Mouse (Mus musculus): Measurements from ENCODE around the gene Olfr825.
"Not testable (repeated sequence)": the region's sequence is repeated elsewhere in the genome, so short reads cannot be mapped to it uniquely, and the experiment has no call there.

Olfr825 gene

DNA sequence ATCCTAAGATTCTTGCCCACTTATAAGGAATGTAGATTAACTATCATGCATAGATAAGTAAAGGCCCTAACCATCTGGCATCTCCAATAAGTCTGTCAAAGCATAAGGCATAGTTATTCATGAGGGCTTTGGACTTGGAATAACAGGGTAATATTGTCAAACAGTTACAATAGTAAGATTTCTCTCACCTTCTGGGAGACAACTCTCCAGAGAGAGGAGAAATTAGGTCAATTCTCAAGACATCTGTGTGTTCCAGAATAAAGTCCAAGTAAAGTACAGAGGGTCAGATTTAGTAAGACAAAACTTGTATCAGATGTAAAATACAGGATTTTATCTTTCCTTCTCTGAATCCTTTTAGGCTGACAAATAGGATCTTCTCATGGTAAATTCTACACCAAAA lies at the start of gene Olfr825:
Olfr825 (minus strand) TSS at position 101 of the 400 bp plus-strand sequence.
- no peak for DNase-seq

DNA sequence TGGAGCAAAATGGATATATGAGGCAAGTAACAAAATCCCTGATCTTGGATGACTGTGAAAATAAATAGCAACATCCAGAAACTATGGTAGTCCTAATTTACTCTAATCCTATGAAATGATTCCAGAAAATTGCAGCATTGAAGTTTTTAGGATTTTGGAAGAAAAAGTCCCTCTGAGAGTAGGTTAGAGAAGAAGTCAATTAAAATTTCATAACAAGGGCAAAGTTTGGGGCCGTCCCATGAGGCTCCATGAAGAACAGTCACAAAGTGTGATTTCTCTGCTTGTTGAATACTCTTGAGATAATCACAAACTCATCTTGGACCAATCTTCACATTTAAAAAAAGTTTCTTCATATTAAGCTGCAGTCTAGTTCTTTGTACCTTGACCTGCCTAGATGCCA lies 47.7 kb upstream of the Olfr825 start, which contains the start of gene Olfr827:
Olfr827 (minus strand) TSS at position 101 of the 400 bp plus-strand sequence.
- DNase-seq, result no peak

DNA sequence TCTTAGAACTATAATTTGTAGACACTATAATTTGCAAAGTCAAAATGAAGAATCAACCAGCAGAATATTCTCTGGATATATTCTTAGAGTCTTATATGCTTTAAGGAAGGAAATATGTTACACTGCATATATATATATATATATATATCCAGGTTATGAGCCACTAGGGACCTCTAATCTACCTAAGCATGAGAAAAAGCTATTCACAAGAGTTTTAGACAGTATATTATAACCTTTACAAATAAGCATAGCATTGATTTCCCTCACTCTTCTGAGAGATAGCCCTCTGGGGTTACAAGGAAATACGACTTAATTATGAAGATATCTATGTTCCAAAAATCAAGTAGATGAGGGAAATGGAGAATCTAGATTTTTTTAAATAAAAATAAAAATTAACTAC lies 17.5 kb upstream of the Olfr825 start, which contains the start of gene Olfr826:
Olfr826 (minus strand) TSS at position 101 of the 400 bp plus-strand sequence.
- no peak for DNase-seq

DNA sequence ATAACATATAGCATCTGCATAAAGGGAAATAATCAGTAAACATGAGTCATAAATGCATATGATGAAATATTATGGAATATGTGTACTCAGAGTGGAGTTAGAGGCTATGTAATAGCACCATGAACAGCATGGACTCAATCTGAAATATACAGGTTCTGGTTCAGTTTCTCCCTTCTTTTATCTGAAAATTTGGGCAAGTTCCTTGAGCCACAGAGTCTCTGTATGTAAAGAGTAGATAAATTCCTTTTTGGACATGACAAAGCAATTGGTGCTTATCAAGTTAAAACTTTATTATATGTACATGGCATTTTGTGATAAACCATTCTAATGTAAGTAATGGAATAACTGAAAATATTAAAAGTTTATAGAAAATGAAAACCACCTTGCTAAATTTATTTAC lies 1.4 kb downstream of the Olfr825 start:
- no peak for DNase-seq

DNA sequence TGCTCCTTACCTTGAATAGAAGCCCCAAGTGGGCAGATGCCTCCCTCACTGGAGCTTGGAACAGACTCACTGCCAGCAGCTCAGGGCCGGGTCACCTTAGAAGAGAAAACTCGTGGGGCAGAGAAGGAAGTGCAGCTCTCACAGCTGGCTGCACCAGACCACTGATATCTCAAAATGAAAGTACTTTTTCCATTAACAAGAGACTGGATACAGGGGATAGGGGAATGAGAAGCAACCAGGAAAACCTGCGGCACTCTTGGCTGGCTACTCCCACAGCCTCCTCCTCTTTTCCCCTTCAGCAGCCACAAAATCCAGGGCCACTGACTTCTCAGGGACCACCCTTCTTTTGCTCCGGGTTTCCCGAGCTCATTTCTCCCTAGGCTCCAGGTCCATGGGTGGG lies 22.4 kb downstream of the Olfr825 start:
- DNase-seq, result no peak

DNA sequence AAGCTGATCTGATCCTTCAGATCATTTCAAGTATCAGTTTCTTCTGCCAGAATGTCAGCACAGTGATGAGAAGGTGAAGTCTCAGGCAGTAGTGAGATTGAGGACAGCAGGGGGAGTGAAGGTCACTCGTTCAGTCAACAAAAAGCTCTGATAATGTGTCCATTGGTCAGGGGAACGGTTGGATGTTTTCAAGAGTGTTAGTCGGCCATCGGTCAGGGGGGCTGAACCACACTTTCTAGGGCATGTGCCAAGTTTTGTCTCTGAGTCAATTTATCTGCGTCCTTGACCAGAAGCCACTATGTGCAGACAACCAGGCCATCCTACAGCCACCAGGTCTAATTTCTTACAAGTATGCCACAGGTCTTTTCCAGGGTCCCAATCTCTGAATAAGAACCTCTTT lies 24.1 kb downstream of the Olfr825 start:
- DNase-seq, result not testable (repeated sequence)

DNA sequence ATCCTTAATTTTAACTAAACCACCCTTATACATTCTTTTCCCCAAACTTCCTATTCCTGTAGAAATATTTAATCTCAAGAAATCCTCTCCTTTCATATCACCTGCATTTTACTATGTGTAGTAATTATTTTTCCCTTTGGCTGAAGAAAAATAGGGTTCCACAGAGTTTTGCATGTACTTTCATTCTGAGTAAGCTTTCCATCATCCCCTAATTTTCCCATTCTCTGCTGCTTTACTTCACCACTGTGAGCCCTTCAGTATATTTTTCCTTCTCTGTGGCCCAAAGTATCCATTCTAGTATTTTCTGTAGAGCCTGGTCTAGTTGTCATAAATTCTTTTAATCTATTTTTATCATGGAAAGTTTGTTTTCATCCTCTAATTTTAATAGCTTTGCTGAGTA lies 31.8 kb downstream of the Olfr825 start:
- no peak for DNase-seq

DNA sequence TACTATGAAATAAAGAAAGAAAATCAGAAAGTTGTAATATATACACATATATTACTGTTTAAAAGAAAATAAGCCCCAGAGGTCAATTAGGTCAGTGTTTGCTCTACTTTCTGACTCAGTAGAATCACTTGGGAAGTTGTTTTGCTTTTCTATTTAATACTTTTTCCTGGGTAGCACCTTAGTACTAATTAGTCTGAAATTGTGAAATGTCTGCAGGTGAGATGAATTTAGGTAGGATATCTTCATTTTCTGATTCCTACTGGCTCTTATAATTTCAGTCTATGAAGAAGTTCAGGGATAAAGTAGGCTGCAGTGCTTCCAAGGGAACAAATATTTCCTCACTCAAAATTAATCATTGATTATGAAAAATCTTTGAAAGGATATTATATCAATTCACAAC lies 36.7 kb downstream of the Olfr825 start, which contains the start of gene Olfr824:
Olfr824 (minus strand) TSS at position 101 of the 400 bp plus-strand sequence.
- not testable (repeated sequence) for DNase-seq

DNA sequence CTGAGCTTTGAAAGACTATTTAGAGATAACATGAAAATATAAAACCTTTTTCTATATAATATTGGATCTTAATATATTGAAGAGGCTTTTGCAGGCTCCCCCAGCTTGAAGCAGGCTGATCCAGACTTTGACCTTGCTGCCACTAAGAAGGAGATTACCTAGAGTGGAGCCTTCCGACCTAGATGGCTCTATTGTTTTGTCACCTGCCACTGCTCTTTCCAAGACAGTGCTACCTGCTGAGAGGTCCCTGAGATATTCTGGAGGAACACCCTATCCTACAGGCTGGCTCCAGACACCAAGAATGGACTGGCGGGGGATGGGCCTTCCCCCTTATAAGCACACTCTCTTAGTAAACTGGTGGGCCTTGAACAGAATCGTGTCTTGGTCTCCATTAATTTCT lies 50.5 kb downstream of the Olfr825 start:
- DNase-seq, result not testable (repeated sequence)

DNA sequence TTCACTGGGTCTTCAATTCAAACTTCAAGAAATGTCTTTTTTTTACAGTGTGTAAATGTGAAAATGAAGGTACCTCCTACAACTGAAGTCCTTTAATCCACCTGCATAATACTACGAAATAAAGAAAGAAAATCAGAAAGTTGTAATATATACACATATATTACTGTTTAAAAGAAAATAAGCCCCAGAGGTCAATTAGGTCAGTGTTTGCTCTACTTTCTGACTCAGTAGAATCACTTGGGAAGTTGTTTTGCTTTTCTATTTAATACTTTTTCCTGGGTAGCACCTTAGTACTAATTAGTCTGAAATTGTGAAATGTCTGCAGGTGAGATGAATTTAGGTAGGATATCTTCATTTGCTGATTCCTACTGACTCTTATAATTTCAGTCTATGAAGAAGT lies 51.3 kb downstream of the Olfr825 start, which contains the start of gene Olfr823:
Olfr823 (minus strand) TSS at position 101 of the 400 bp plus-strand sequence.
- not testable (repeated sequence) for DNase-seq

Measured in lung, postnatal 10 days (tissue).